Mouse (Mus musculus): Measurements from ENCODE around the gene Phtf2.
"Not testable (repeated sequence)": the region's sequence is repeated elsewhere in the genome, so short reads cannot be mapped to it uniquely, and the experiment has no call there.

The Phtf2 gene

GRCm38 (mm10) chr5:20864216-20864969 is 17.5 kb downstream of the Phtf2 start:
- no peak for DNase-seq (ENCODE audit: low spot score)

GRCm38 (mm10) chr5:20861901-20862300 is 20.0 kb downstream of the Phtf2 start:
- no peak for DNase-seq (ENCODE audit: low spot score)

DNA sequence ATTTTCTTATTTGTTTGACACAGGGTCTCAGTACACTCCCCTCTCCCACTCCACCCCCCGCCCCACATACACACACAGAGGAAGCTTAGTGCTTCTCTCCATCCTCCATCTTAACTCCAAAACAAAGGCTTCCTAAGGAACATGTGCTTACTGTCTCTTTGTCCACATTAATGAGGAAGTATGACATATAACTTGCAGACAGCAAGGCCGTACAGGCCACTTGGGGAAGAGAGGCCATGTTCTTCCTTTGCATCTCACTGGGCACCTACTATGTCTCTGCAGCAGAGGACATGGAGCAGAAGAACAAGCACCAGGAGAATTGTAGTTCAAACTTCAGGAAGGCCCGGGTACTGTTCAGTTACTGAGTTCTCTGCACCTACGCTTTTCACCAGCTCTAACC is 21.4 kb downstream of the Phtf2 start:
- DNase-seq (ENCODE audit: low spot score), result no peak

DNA sequence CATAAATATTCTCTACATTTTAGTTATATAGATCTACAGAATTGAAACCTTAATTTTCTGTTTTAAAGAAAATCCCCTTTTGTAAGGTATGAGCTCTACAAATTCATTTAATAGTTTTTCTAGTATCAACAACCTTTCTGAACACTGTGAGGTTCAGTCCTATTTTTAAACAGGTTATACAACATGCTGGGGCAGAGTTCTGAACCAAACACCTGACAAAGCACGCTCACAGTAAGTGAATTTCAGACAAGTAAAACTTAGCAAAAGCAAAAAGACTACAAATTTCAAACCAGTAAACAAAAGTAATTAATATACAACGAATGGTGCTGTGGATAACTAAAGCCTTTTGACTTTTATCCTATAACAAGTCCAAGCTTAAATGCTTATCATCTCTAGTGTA is 23.5 kb downstream of the Phtf2 start:
- no peak for DNase-seq (ENCODE audit: low spot score)

DNA sequence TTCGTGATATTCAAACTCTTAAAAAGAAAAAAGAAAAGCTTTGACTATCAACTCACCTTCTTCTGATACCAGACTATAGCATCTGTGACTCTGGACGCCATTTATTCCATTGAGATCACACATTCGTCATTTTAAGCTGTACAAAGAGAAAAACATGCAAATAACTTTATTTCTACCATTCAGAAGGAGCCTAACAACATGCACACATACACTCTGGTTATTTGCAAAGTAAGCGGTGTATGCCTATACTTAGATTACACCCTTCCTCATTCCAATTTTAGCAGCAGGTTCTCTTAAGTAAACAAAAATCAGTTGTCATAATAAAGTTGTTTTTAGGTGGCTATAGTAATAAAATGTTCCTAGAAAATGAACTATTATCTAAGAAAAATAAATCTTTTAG is 26.9 kb downstream of the Phtf2 start:
- DNase-seq (ENCODE audit: low spot score), result no peak

DNA sequence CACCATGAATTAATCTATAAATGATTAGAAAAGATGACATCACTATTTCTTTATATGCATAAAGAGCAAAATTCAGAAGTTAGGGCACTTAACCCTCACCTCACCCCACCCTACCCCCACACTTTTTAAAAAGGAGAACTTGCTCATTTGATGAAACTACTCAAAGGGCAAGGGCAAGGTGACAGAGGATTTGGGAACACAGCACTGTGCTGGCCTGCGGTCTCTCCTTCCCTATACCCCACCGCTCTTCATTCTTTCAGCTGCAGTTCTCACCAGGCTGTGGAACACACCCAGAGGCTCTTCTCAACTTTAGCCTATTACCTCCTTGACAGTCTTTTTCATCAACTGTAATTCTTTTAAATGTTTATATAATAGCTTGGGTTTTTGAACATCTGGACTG is 34.9 kb downstream of the Phtf2 start:
- no peak for DNase-seq (ENCODE audit: low spot score)

GRCm38 (mm10) chr5:20843816-20844215 is 38.1 kb downstream of the Phtf2 start:
- DNase-seq (ENCODE audit: low spot score), result no peak

DNA sequence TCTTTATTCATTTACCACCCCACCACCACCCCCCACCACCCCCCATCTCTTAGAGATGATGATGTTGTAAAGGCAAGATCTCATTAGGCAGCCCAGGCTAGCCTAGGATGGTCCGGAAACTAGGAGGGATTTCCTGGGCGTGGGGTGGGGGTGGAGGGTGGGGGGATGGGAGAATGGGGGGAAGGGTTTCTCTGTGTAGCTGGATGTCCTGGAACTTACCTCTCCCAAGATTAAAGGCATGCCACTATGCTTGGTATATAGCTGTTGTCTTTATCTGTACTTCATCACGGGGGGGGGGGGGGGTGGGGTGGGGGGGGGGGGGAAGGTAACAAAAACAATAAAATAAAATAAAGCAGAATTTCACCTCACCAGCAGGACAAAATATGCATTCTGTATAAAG is 38.5 kb downstream of the Phtf2 start:
- no peak for DNase-seq (ENCODE audit: low spot score)

DNA sequence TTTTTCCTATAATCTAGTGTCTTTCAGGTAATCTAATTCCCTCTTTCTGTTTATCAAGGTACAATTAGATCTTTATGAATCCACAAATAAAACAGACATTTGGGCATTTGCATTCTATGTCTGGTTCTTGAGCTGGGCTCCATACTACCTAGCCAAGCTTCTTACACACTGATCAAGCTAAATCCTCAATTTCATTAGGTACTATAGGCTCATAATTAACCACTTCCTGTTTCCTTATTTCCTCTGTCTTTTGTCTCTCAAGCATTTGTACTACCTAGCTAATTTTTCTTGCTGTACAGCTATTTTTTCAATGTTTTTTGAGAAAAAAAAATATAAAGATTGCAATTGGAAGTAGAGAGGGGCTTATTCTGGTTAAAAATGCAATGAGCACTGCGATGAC is 44.8 kb downstream of the Phtf2 start:
- DNase-seq (ENCODE audit: low spot score), result no peak

DNA sequence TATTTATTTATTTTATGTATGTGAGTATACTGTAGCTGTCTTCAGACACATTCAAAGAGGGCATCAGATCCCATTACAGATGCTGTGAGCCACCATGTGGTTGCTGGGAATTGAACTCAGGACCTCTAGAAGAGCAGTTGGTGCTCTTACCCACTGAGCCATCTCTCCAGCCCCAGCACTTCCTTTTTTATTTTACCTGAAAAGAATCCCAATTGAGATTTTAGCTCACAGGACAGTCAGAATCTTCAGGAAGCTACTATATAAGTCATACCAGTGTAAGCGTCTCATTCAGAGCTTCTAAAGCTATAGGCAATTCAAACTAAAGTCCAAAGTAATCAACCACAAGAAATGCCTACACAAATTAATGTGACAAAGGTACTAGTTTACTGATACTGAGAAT is 47.5 kb downstream of the Phtf2 start:
- DNase-seq (ENCODE audit: low spot score), result no peak

DNA sequence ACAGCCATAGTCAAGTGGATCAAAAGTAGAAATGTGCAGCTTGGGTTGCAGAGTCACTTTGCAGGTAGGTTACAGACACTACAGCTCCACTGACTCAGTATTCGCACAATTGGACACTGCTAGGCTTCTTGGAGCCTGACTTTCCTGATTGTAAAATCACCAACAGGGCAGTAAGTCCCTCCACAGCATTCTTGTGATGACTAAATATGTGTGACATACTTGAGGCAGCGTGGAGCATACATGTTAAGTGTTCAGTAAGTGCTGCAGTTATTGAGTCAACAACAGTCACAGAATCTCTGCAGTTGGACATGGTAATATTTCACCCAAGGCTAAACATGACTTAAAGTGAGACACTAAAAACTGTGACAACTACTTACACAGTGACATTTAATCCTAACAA is 50.5 kb downstream of the Phtf2 start:
- DNase-seq (ENCODE audit: low spot score), result no peak

DNA sequence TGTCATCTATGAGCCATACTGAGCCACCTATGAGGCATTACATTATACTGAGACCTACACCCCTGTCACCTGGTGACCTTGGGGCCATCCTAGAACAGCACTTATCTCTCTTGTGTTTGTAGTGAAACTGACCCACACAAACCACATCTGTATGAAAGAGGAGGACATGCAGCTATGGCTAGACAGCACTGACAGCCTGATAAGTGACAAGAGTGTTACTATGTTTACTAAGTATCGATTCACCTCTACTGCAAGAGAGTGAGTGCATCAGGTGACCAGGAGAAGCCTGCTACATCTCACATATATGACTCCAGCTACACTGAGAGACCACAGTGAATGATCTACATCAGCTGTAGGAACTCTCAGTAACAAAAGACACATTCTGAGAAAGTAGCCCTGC is 51.2 kb downstream of the Phtf2 start:
- DNase-seq (ENCODE audit: low spot score), result no peak

- DNase-seq (ENCODE audit: low spot score), result no peak
Observed at GRCm38 (mm10) chr5:20821647-20822046, 60.3 kb downstream of the Phtf2 start.

DNA sequence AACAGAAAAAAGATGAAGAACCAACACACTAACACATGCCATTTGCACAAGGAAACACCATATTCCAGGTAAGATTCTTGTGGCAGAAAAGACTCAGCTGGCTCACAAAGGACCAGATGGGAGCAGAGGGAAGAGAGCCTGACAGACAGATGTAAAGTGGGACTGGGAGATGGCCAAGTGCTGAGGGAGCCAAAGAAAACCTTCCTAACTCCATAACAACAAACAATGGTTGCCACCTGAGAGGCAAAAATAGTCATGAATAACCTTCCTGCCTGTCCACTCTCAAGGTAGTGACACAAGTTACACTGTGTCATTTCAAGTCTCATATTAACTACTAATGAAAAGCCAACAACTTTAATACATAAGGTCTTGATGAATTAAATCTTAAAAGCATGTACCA is 60.8 kb downstream of the Phtf2 start:
- no peak for DNase-seq (ENCODE audit: low spot score)

- no peak for DNase-seq (ENCODE audit: low spot score)
Observed at GRCm38 (mm10) chr5:20815094-20815493, 66.8 kb downstream of the Phtf2 start.

GRCm38 (mm10) chr5:20810449-20810848 is 71.5 kb downstream of the Phtf2 start:
- no peak for DNase-seq (ENCODE audit: low spot score)

DNA sequence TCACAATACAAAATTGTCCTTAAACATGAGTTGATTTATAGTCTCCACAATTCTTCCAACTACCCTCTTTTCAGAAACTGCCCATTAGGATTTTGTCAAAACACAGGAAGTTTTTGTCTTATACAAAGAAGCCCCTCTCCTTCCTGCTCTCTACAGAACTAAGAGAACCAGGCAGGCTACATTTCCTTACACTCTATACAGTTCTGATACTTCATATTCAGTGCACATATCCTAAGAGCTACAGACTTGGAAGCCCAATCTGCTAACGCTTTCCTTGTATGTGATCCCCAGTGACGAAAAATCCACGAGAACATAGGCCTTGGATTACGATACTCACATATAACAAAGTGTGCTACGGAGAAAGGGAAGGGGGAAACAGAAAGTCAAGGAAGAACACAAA is 86.0 kb downstream of the Phtf2 start:
- DNase-seq (ENCODE audit: low spot score), result no peak

DNA sequence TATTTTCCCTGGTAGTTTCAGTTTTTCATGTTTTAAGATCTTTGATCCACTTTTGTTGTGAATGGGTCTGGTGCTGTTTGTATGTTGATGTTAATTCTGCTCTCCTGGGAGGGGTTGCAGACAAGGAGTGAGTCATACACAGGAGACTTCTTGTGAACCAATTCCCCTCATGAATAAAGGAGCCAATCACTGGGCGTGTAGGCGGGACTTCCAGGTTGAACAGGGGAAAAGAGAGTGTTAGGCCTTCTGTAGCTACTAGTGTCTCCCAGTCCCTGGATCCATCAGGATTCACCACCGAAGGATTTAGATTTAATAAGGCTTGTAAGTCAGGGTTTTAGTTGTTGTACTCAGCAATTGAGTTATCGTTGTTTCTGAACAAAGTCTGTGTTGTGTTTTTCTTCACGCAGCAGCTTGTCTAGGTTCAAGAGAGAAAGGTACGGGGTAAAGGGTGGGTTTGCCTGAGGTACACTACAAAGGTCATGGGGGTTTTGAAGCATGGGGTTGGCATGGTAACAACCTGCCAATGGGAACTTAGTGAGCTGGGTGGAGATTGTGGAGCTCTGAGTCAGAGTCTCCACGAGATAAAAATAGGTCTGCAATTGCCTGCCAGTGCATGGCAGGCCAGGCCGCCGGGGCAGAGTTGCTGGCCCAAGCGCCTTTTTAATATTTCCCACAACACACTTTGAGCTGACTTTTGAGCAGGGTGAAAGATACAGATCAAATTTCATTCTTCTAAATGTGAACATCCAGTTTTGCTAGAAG is 90.0 kb downstream of the Phtf2 start:
- no peak for DNase-seq (ENCODE audit: low spot score)

- not testable (repeated sequence) for DNase-seq (ENCODE audit: low spot score)
Observed at GRCm38 (mm10) chr5:20786471-20786870, 95.5 kb downstream of the Phtf2 start.

GRCm38 (mm10) chr5:20781116-20781515 is 100.8 kb downstream of the Phtf2 start:
- no peak for DNase-seq (ENCODE audit: low spot score)

DNA sequence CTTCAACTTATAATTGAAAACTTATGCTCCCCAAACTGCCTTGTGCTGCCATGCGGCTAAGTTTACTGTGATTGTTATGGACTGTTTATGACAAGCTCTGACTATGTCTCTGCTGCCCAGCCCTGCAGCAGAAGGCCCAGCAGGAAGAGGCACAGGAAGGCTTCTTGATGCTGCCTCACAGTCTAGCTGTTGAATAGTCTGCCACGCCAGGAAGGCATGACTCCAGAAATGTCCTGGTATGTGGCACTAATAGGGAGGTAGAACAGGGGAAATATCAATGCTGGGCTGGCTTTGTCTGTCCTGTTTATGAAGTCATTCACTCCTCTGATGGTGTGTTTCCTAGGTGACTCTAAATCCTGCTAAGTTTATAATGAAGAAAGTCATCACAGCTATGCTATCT is 102.7 kb downstream of the Phtf2 start:
- DNase-seq (ENCODE audit: low spot score), result no peak

GRCm38 (mm10) chr5:20778274-20778984 is 103.5 kb downstream of the Phtf2 start:
- DNase-seq (ENCODE audit: low spot score), result no peak

DNA sequence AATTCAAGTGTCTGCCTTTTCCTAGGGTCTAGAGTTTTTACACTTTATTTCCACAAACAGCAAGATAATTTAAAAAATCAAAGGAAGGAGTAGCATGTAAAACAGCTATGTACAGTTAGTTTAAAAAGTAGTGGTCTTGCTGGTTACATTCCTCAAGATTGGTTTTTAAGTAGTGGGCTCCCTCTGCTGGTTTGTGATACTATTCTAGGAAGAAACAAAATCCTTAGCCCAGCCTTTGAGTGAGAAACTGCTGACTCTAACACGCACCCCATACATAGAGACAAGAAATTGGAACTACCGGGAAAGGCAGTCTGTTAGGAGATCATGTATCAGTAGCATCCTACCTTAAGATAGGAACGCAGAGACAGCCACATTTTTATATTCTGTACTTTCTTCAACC is 108.6 kb downstream of the Phtf2 start:
- no peak for DNase-seq (ENCODE audit: low spot score)

Measured in ovary, postnatal 10 days (tissue).